Mouse (Mus musculus): ENCODE results near the gene Baiap2l1. TPM values are rescaled to one million over a fixed set of nuclear protein-coding genes. Genes with fewer than 3 reads are reported as not detected.

Gene Baiap2l1
- polyA plus RNA-seq, 1 experiment from 2014 or later, result 2.1 TPM

DNA sequence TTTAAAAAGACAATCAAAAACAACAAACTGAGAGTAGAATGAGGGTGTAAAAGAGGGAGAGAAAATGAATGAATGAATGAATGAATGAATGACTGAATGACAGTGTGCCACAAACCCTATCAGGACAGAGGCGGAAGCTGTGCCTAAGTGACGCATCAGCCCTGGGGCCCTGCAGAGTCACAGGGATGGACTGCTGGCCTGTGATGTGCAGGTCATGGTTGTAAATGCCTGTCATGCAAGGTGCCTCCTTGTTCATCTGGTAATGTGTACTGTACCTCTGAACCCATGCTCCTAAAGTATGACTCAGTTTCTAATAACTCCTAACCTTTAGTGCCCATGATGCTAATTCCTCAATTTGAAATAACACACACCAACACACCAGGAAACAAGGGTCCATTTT, 54.8 kb downstream of the Baiap2l1 start:
- H3K36me3 ChIP-seq (replicated peaks; ENCODE audit: control insufficient read depth, insufficient read depth), result no peaks in the 10 kb centered on the region
- 95% methylated on average over 2 of the region's 2 CpGs for WGBS
- DNase-seq (ENCODE audit: low spot score), result no peak
- no peak overlapping the region for H3K27ac ChIP-seq
- H3K4me3 ChIP-seq (replicated peaks; ENCODE audit: low read length), result no peak overlapping the region
- no peaks in the 10 kb centered on the region for H3K9me3 ChIP-seq (ENCODE audit: control insufficient read depth, low read length)
- ATAC-seq (ENCODE audit: low FRiP score), result no peak
- no peaks in the 10 kb centered on the region for H3K4me1 ChIP-seq (replicated peaks; ENCODE audit: control insufficient read depth, insufficient read depth, low read length)
- no peak overlapping the region for H3K4me2 ChIP-seq (replicated peaks)
- no peaks in the 10 kb centered on the region for H3K27me3 ChIP-seq (ENCODE audit: control insufficient read depth, insufficient read depth, low read length)
- H3K9ac ChIP-seq, result no peak overlapping the region

DNA sequence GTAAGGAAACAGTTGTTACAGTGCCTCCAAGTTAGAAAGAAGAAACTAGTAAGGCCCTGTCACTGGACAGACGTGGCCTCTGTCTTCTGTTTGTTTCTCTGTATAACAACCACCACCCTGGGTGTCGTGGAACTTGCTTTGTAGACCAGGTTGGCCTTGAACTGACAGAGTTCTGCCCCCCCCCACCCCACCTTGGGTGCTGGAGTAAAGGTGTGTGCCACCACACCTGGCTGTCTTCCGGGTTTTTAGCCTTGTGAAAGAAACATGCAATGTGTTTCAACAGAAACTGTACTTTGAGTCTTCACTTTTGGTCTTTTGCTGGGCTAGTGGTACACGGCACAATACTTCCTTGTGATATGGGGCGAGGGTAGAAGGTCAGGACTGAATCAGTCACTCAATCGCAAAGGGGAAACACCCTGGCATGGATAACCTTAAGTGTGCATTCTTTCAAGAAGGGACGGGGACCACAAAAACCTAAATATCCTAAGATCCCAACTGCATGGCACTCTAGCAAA, 61.8 kb downstream of the Baiap2l1 start:
- 85% methylated on average over 7 of the region's 7 CpGs for WGBS
- H3K4me2 ChIP-seq (replicated peaks), result no peak overlapping the region
- no peak for DNase-seq (ENCODE audit: low spot score)
- H3K4me1 ChIP-seq (replicated peaks; ENCODE audit: control insufficient read depth, insufficient read depth, low read length), result no peaks in the 10 kb centered on the region
- no peak overlapping the region for H3K9ac ChIP-seq
- no peaks in the 10 kb centered on the region for H3K27me3 ChIP-seq (ENCODE audit: control insufficient read depth, insufficient read depth, low read length)
- H3K9me3 ChIP-seq (ENCODE audit: control insufficient read depth, low read length), result no peaks in the 10 kb centered on the region
- no peak overlapping the region for H3K27ac ChIP-seq
- no peaks in the 10 kb centered on the region for H3K36me3 ChIP-seq (replicated peaks; ENCODE audit: control insufficient read depth, insufficient read depth)
- no peak for ATAC-seq (ENCODE audit: low FRiP score)
- H3K4me3 ChIP-seq (replicated peaks; ENCODE audit: low read length), result no peak overlapping the region

DNA sequence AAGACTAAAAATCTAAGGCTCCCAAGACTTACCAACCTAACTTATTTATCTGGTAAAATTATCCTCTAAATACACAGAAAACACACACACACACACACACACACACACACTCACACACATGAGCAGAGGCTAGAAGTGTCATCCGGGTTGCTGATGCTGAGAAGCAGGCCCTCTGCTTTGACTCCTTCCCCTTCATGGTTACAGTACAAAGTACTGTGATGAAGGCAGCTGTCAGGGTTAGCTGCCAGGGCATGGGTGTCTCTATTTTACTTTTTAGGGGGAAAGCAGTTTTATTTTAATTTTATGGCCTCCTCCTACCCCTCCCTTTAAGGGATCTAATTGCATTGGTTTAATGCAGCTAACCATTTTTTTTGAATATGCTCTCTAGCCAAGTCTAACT, 62.6 kb downstream of the Baiap2l1 start:
- no peak for DNase-seq (ENCODE audit: low spot score)
- Histone ChIP-seq H3K4me2 (replicated peaks) (no peak overlapping the region), H3K36me3 (replicated peaks; ENCODE audit: control insufficient read depth, insufficient read depth) (no peaks in the 10 kb centered on the region), H3K9me3 (ENCODE audit: control insufficient read depth, low read length) (no peaks in the 10 kb centered on the region), H3K27ac (no peak overlapping the region), H3K4me3 (replicated peaks; ENCODE audit: low read length) (no peak overlapping the region), H3K4me1 (replicated peaks; ENCODE audit: control insufficient read depth, insufficient read depth, low read length) (no peaks in the 10 kb centered on the region), H3K9ac (no peak overlapping the region), H3K27me3 (ENCODE audit: control insufficient read depth, insufficient read depth, low read length) (no peaks in the 10 kb centered on the region)
- WGBS, result 88% methylated on average over 1 of the region's 1 CpGs
- no peak for ATAC-seq (ENCODE audit: low FRiP score)

DNA sequence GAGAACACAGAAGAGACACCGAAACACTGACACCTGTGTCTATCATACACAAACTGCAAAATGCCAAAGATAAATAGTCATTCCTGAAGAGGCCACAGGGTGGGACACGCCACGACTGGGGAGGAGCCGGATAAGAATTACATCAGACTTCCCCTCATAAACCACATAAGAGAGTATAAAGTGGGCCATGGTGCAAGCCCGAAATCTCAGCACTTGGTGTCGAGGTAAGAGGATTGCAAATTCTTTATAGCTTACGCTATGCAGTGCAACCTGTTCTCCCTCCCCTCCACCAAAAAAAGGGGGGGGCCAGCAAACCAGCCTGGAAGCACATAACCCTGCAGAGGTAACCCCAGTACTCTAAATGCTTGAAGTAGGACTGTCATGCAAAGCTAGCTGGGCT, 63.0 kb downstream of the Baiap2l1 start:
- Histone ChIP-seq H3K9me3 (ENCODE audit: control insufficient read depth, low read length) (no peaks in the 10 kb centered on the region), H3K27ac (no peak overlapping the region), H3K36me3 (replicated peaks; ENCODE audit: control insufficient read depth, insufficient read depth) (no peaks in the 10 kb centered on the region), H3K4me1 (replicated peaks; ENCODE audit: control insufficient read depth, insufficient read depth, low read length) (no peaks in the 10 kb centered on the region), H3K4me3 (replicated peaks; ENCODE audit: low read length) (no peak overlapping the region), H3K27me3 (ENCODE audit: control insufficient read depth, insufficient read depth, low read length) (no peaks in the 10 kb centered on the region), H3K4me2 (replicated peaks) (no peak overlapping the region), H3K9ac (no peak overlapping the region)
- ATAC-seq (ENCODE audit: low FRiP score) (no peak), DNase-seq (ENCODE audit: low spot score) (no peak)
- 86% methylated on average over 7 of the region's 7 CpGs for WGBS

DNA sequence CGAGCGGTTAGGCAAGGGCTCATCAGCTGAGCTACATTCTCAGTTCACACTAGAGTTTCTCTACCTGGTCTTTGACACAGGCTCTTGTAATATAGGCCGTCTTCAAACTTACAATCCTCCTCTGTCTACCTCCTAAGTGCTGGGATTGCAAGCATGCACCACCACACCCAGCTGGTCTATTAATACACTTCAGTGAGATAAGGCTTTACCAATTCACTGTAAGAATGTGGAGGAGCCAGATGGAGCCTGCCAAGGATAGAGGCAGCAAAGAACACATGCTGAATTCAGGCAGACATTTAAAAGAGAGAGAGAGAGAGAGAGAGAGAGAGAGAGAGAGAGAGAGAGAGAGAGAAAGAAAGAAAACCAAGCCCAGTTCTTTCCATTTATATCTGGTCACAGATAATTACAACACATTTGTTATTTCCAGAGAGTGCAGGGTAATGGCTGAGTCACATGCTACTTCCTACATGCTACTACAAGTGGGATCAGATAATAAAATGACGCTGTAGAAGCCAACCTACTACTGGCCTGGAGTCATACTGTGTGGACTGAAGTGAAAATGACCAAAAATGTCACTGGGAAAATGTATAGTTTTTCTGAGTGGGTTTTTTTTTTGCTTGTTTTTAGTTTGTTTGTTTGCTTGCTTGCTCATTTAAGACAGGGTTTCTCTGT, 68.0 kb downstream of the Baiap2l1 start:
- no peak for ATAC-seq (ENCODE audit: low FRiP score)
- Histone ChIP-seq H3K4me3 (replicated peaks; ENCODE audit: low read length) (no peak overlapping the region), H3K36me3 (replicated peaks; ENCODE audit: control insufficient read depth, insufficient read depth) (no peaks in the 10 kb centered on the region), H3K27ac (no peak overlapping the region), H3K4me2 (replicated peaks) (no peak overlapping the region), H3K9ac (no peak overlapping the region), H3K27me3 (ENCODE audit: control insufficient read depth, insufficient read depth, low read length) (no peaks in the 10 kb centered on the region), H3K9me3 (ENCODE audit: control insufficient read depth, low read length) (no peaks in the 10 kb centered on the region), H3K4me1 (replicated peaks; ENCODE audit: control insufficient read depth, insufficient read depth, low read length) (no peaks in the 10 kb centered on the region)
- DNase-seq (ENCODE audit: low spot score), result no peak
- WGBS, result 90% methylated on average over 4 of the region's 4 CpGs

DNA sequence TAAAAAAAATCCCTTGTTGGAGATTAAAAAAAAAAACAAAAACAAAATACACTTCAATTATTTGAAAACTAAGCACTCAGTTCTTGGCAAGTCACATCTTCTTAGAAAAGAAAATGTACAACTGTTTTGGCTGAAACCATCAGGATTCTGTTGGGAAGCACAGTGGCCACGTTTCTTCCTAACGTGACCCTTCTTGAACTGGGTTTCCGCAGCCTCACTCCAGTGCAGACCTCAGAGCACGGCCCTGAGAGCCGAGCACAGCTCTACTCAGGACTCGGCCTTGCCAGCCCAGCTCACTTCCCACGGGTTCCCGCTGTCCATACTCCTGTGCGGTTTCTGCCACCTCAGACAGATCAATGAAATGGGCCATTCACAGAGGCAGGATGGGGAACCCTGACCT, 69.5 kb downstream of the Baiap2l1 start:
- WGBS, result 87% methylated on average over 9 of the region's 9 CpGs
- Histone ChIP-seq H3K9ac (no peak overlapping the region), H3K4me1 (replicated peaks; ENCODE audit: control insufficient read depth, insufficient read depth, low read length) (no peaks in the 10 kb centered on the region), H3K4me2 (replicated peaks) (no peak overlapping the region), H3K27me3 (ENCODE audit: control insufficient read depth, insufficient read depth, low read length) (no peaks in the 10 kb centered on the region), H3K27ac (no peak overlapping the region), H3K9me3 (ENCODE audit: control insufficient read depth, low read length) (no peaks in the 10 kb centered on the region), H3K4me3 (replicated peaks; ENCODE audit: low read length) (no peak overlapping the region), H3K36me3 (replicated peaks; ENCODE audit: control insufficient read depth, insufficient read depth) (no peaks in the 10 kb centered on the region)
- no peak for DNase-seq (ENCODE audit: low spot score)
- no peak for ATAC-seq (ENCODE audit: low FRiP score)

DNA sequence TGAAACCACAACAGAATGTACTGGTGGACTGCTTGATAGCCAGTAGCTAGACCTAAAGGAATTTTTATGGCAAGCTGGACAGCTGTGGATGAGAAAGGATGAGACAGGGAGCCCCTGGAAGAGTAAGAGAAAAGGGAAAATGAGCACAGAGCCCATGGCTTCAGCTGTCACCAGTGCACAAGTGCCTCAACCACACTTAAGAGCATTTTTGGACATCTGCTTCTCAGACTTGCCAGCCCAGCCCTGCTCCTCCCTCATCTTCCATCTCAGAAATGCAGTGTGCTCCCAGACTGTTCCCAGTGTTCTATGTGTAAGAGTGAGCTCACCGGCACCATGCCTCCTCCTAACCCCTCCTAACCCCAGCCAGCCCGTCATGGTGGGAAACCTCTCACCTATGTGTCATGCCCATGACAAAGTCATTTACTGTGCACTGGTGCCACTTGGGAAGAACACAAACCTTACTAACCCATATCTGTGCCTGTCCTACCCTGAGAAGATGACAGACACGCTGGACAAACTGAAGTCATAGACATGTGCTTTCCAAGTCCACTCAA, 70.6 kb downstream of the Baiap2l1 start:
- Histone ChIP-seq H3K27ac (no peak overlapping the region), H3K9ac (no peak overlapping the region), H3K9me3 (ENCODE audit: control insufficient read depth, low read length) (no peaks in the 10 kb centered on the region), H3K4me3 (replicated peaks; ENCODE audit: low read length) (no peak overlapping the region), H3K4me2 (replicated peaks) (no peak overlapping the region), H3K27me3 (ENCODE audit: control insufficient read depth, insufficient read depth, low read length) (no peaks in the 10 kb centered on the region), H3K4me1 (replicated peaks; ENCODE audit: control insufficient read depth, insufficient read depth, low read length) (no peaks in the 10 kb centered on the region), H3K36me3 (replicated peaks; ENCODE audit: control insufficient read depth, insufficient read depth) (no peaks in the 10 kb centered on the region)
- no peak for DNase-seq (ENCODE audit: low spot score)
- ATAC-seq (ENCODE audit: low FRiP score), result no peak
- 93% methylated on average over 3 of the region's 3 CpGs for WGBS

DNA sequence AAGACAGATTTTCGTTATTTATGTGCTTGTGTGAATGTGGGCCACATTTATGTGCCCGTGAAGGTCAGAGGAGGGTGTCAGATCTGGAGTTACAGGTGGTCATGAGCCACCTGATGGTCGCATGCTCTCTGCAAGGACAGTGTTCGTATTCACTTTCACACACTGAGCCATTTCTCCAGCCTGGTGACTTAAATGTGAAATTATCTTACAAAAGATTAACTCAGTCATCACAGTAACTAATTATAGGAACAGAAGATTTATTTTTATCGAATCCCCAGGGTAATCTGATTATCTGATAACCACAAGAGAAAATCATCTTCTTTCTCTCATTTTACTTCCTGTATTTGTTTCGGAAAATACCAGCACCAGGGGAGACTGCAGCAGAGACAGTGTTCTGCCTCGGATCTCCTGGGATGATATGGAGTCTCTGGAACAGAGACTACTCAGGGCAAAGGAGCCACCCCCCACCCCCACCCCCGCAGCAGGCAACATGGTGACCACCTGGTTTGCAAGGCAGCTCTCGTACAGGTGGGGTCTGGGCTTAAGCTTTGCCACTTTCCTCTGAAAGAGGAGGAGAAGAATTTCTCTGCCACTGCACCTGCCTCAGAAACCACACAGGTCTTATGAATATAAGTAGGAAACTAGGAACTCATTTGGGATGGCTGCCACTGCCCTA, 71.2 kb downstream of the Baiap2l1 start:
- Histone ChIP-seq H3K4me1 (replicated peaks; ENCODE audit: control insufficient read depth, insufficient read depth, low read length) (no peaks in the 10 kb centered on the region), H3K4me3 (replicated peaks; ENCODE audit: low read length) (no peak overlapping the region), H3K9ac (no peak overlapping the region), H3K27me3 (ENCODE audit: control insufficient read depth, insufficient read depth, low read length) (no peaks in the 10 kb centered on the region), H3K36me3 (replicated peaks; ENCODE audit: control insufficient read depth, insufficient read depth) (no peaks in the 10 kb centered on the region), H3K9me3 (ENCODE audit: control insufficient read depth, low read length) (no peaks in the 10 kb centered on the region), H3K27ac (no peak overlapping the region), H3K4me2 (replicated peaks) (no peak overlapping the region)
- no peak for DNase-seq (ENCODE audit: low spot score)
- WGBS, result 89% methylated on average over 9 of the region's 9 CpGs
- no peak for ATAC-seq (ENCODE audit: low FRiP score)

DNA sequence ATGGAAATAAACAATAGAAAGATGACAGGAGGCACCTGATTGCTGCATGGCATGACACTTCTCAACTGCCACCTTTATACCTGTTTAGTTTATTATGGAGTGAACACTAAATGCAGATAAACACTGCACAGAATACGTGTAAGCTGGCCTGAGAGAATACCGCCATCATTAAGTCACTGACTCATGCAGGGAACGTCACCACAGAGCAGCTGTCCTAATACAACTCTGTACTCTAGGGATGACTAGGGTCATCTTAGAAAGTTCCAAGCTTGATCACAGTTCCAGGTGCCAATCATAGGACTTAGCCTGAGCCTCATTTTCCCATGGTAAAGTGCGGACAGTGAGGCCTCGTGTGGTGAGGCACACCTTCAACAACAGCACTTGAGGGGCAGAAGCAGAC, 73.3 kb downstream of the Baiap2l1 start:
- H3K9me3 ChIP-seq (ENCODE audit: control insufficient read depth, low read length), result no peaks in the 10 kb centered on the region
- WGBS, result 79% methylated on average over 5 of the region's 5 CpGs
- no peak for DNase-seq (ENCODE audit: low spot score)
- peaks cover 6% of the 10 kb centered on the region for H3K36me3 ChIP-seq (replicated peaks; ENCODE audit: control insufficient read depth, insufficient read depth)
- no peak for ATAC-seq (ENCODE audit: low FRiP score)
- no peaks in the 10 kb centered on the region for H3K27me3 ChIP-seq (ENCODE audit: control insufficient read depth, insufficient read depth, low read length)
- no peak overlapping the region for H3K9ac ChIP-seq
- no peak overlapping the region for H3K27ac ChIP-seq
- no peaks in the 10 kb centered on the region for H3K4me1 ChIP-seq (replicated peaks; ENCODE audit: control insufficient read depth, insufficient read depth, low read length)
- no peak overlapping the region for H3K4me3 ChIP-seq (replicated peaks; ENCODE audit: low read length)
- no peak overlapping the region for H3K4me2 ChIP-seq (replicated peaks)

Measured in hindbrain, embryonic 14.5 days (tissue).